ENCODE assay signal across 30 mouse cellular contexts in genomic region chr2:111422931-111423330, GRCm38 (mm10). TPM values are rescaled to one million over a fixed set of nuclear protein-coding genes. Genes with fewer than 3 reads are reported as not detected.
DNase-seq lines count a peak whose midpoint lies in the region; ATAC-seq and TF ChIP-seq lines count a peak whose summit lies in the region.
"Had no signal": no experiment of that assay in that cellular context is flagged by ENCODE, and none has a peak within 500 bp of the region (broad histone marks: within the 10 kb centered on the region; RNA-seq: fewer than 3 reads in every experiment).

Gene Olfr1286, minus strand, starts transcription at chr2:111423115.

- TF ChIP-seq CTCF in hindbrain, postnatal 0 days (IDR thresholded peaks at IDR 0.05; ENCODE audit: low read depth) = no peak
- no peak for TF ChIP-seq CTCF in midbrain, postnatal 0 days (IDR thresholded peaks at IDR 0.05)

- H3K27ac ChIP-seq in embryonic facial prominence, embryonic 14.5 days (replicated peaks; ENCODE audit: low read depth, low read length) = no peak within 1 kb of the TSS
- H3K27ac ChIP-seq in embryonic facial prominence, embryonic 10.5 days (replicated peaks) = no peak within 1 kb of the TSS
- H3K27ac ChIP-seq in hindbrain, postnatal 0 days = no peak within 1 kb of the TSS
- no peak within 1 kb of the TSS for H3K27ac ChIP-seq in hindbrain, embryonic 13.5 days
- no peak within 1 kb of the TSS for H3K27ac ChIP-seq in midbrain, postnatal 0 days (ENCODE audit: low read depth, low read length)
- no peak within 1 kb of the TSS for H3K27ac ChIP-seq in midbrain, embryonic 10.5 days (replicated peaks)
- H3K27ac ChIP-seq: embryonic facial prominence, embryonic 13.5 days; forebrain, embryonic 10.5 days; forebrain, embryonic 12.5 days had no signal

- WGBS in embryonic facial prominence, embryonic 14.5 days = 73% methylated on average over 1 of the region's 1 CpGs
- WGBS in embryonic facial prominence, embryonic 10.5 days = 75% methylated on average over 1 of the region's 1 CpGs
- WGBS in hindbrain, postnatal 0 days = 37% methylated on average over 1 of the region's 1 CpGs
- WGBS in hindbrain, embryonic 13.5 days = 57% methylated on average over 1 of the region's 1 CpGs
- WGBS in midbrain, postnatal 0 days = 44% methylated on average over 1 of the region's 1 CpGs
- WGBS in midbrain, embryonic 10.5 days = 84% methylated on average over 1 of the region's 1 CpGs

- H3K27me3 ChIP-seq in embryonic facial prominence, embryonic 14.5 days (replicated peaks; ENCODE audit: control insufficient read depth, insufficient read depth, low read length) = no peaks in the 10 kb centered on the region
- H3K27me3 ChIP-seq in embryonic facial prominence, embryonic 10.5 days (replicated peaks; ENCODE audit: low read depth, poor library complexity, severe bottlenecking) = no peaks in the 10 kb centered on the region
- H3K27me3 ChIP-seq in hindbrain, postnatal 0 days (ENCODE audit: insufficient read depth, low read length) = no peaks in the 10 kb centered on the region
- H3K27me3 ChIP-seq in hindbrain, embryonic 13.5 days = no peaks in the 10 kb centered on the region
- H3K27me3 ChIP-seq in midbrain, postnatal 0 days (ENCODE audit: insufficient read depth, low read length) = no peaks in the 10 kb centered on the region
- no peaks in the 10 kb centered on the region for H3K27me3 ChIP-seq in midbrain, embryonic 10.5 days (ENCODE audit: low read depth, poor library complexity, severe bottlenecking)
- H3K27me3 ChIP-seq: CH12.LX; embryonic facial prominence, embryonic 13.5 days; forebrain, embryonic 12.5 days; Patski had no signal

- no peak within 1 kb of the TSS for H3K4me2 ChIP-seq in embryonic facial prominence, embryonic 14.5 days (ENCODE audit: low read depth, low read length)
- H3K4me2 ChIP-seq in hindbrain, postnatal 0 days (ENCODE audit: low read depth, low read length) = no peak within 1 kb of the TSS
- H3K4me2 ChIP-seq in hindbrain, embryonic 13.5 days = no peak within 1 kb of the TSS
- H3K4me2 ChIP-seq in midbrain, postnatal 0 days (ENCODE audit: low read depth, low read length, poor library complexity, severe bottlenecking) = no peak within 1 kb of the TSS
- H3K4me2 ChIP-seq: embryonic facial prominence, embryonic 13.5 days; forebrain, embryonic 12.5 days had no signal

- no peak within 1 kb of the TSS for H3K9ac ChIP-seq in embryonic facial prominence, embryonic 14.5 days (ENCODE audit: low read depth, low read length)
- H3K9ac ChIP-seq in hindbrain, postnatal 0 days (replicated peaks; ENCODE audit: low read length) = no peak within 1 kb of the TSS
- no peak within 1 kb of the TSS for H3K9ac ChIP-seq in hindbrain, embryonic 13.5 days
- H3K9ac ChIP-seq in midbrain, postnatal 0 days (replicated peaks; ENCODE audit: low read length, poor library complexity, severe bottlenecking) = no peak within 1 kb of the TSS
- H3K9ac ChIP-seq: embryonic facial prominence, embryonic 13.5 days; forebrain, embryonic 12.5 days had no signal

- no peaks in the 10 kb centered on the region for H3K9me3 ChIP-seq in embryonic facial prominence, embryonic 14.5 days (ENCODE audit: control insufficient read depth, low read length)
- 0 out of 2 replicates have a peak, but pooled peaks cover 3% of the 10 kb centered on the region for H3K9me3 ChIP-seq in embryonic facial prominence, embryonic 10.5 days
- H3K9me3 ChIP-seq in hindbrain, postnatal 0 days (ENCODE audit: low read length) = no peaks in the 10 kb centered on the region
- H3K9me3 ChIP-seq in hindbrain, embryonic 13.5 days = no peaks in the 10 kb centered on the region
- no peaks in the 10 kb centered on the region for H3K9me3 ChIP-seq in midbrain, postnatal 0 days (ENCODE audit: low read length)
- no peaks in the 10 kb centered on the region for H3K9me3 ChIP-seq in midbrain, embryonic 10.5 days (replicated peaks)
- H3K9me3 ChIP-seq: embryonic facial prominence, embryonic 13.5 days; forebrain, embryonic 10.5 days; forebrain, embryonic 12.5 days; G1E had no signal

- DNase-seq in embryonic facial prominence, embryonic 14.5 days (ENCODE audit: low spot score) = peak; percentile 11
- DNase-seq in embryonic facial prominence, embryonic 10.5 days (ENCODE audit: low spot score) = no peak
- DNase-seq in hindbrain, postnatal 0 days (ENCODE audit: low spot score) = peak; percentile 57
- DNase-seq in midbrain, postnatal 0 days (ENCODE audit: low spot score) = peak; percentile 60
- no peak for DNase-seq in midbrain, embryonic 10.5 days (ENCODE audit: low spot score)
- DNase-seq in brain, adult 2 months (ENCODE audit: low read depth, low spot score) = peak; percentile 2
- DNase-seq: adrenal gland, adult 8-10 months; adrenal gland, postnatal 14 days; adrenal gland, postnatal 36 days; B cell, adult 2 months; cerebellum, adult 11-12 months; cerebellum, adult 2 months; cerebellum, adult 9-10 months; cerebellum, postnatal 10 days; cerebellum, postnatal 25 days had no signal

- ATAC-seq in embryonic facial prominence, embryonic 14.5 days (ENCODE audit: low read depth) = no peak
- ATAC-seq in hindbrain, postnatal 0 days = no peak
- ATAC-seq in hindbrain, embryonic 13.5 days (ENCODE audit: low FRiP score) = no peak
- no peak for ATAC-seq in midbrain, postnatal 0 days (ENCODE audit: low FRiP score)
- ATAC-seq in erythroid progenitor cell, adult 5-6 weeks (replicated peaks; ENCODE audit: low FRiP score, poor library complexity, severe bottlenecking) = no peak
- ATAC-seq: activated CD4-positive, CD25-positive, alpha-beta regulatory T cell, adult 4 months; CD4-positive, CD25-positive, alpha-beta regulatory T cell, adult 4 months; forebrain, embryonic 14.5 days; forebrain, embryonic 16.5 days; Patski had no signal

- H3K4me3 ChIP-seq in embryonic facial prominence, embryonic 14.5 days (ENCODE audit: low read depth, low read length) = no peak within 1 kb of the TSS
- no peak within 1 kb of the TSS for H3K4me3 ChIP-seq in embryonic facial prominence, embryonic 10.5 days
- H3K4me3 ChIP-seq in hindbrain, postnatal 0 days (ENCODE audit: low read length) = no peak within 1 kb of the TSS
- no peak within 1 kb of the TSS for H3K4me3 ChIP-seq in hindbrain, embryonic 13.5 days
- no peak within 1 kb of the TSS for H3K4me3 ChIP-seq in midbrain, postnatal 0 days (ENCODE audit: low read depth, low read length)
- no peak within 1 kb of the TSS for H3K4me3 ChIP-seq in midbrain, embryonic 10.5 days
- H3K4me3 ChIP-seq: embryonic facial prominence, embryonic 13.5 days; forebrain, embryonic 10.5 days; forebrain, embryonic 12.5 days had no signal

- no peaks in the 10 kb centered on the region for H3K4me1 ChIP-seq in embryonic facial prominence, embryonic 14.5 days (ENCODE audit: control insufficient read depth, insufficient read depth, low read length)
- no peaks in the 10 kb centered on the region for H3K4me1 ChIP-seq in embryonic facial prominence, embryonic 10.5 days
- no peaks in the 10 kb centered on the region for H3K4me1 ChIP-seq in hindbrain, postnatal 0 days (ENCODE audit: insufficient read depth, low read length)
- H3K4me1 ChIP-seq in hindbrain, embryonic 13.5 days (replicated peaks) = no peaks in the 10 kb centered on the region
- H3K4me1 ChIP-seq in midbrain, postnatal 0 days (ENCODE audit: insufficient read depth, low read length) = no peaks in the 10 kb centered on the region
- H3K4me1 ChIP-seq in midbrain, embryonic 10.5 days = no peaks in the 10 kb centered on the region
- H3K4me1 ChIP-seq: embryonic facial prominence, embryonic 13.5 days; forebrain, embryonic 10.5 days; forebrain, embryonic 12.5 days had no signal

- H3K36me3 ChIP-seq in embryonic facial prominence, embryonic 14.5 days (ENCODE audit: control insufficient read depth, insufficient read depth, low read length) = no peaks in the 10 kb centered on the region
- no peaks in the 10 kb centered on the region for H3K36me3 ChIP-seq in embryonic facial prominence, embryonic 10.5 days (replicated peaks)
- H3K36me3 ChIP-seq in hindbrain, postnatal 0 days (ENCODE audit: insufficient read depth, low read length) = no peaks in the 10 kb centered on the region
- H3K36me3 ChIP-seq in hindbrain, embryonic 13.5 days = no peaks in the 10 kb centered on the region
- no peaks in the 10 kb centered on the region for H3K36me3 ChIP-seq in midbrain, postnatal 0 days (ENCODE audit: insufficient read depth, low read length)
- H3K36me3 ChIP-seq in midbrain, embryonic 10.5 days = no peaks in the 10 kb centered on the region
- H3K36me3 ChIP-seq: embryonic facial prominence, embryonic 13.5 days; forebrain, embryonic 10.5 days; forebrain, embryonic 12.5 days; G1E had no signal

RNA-seq across cellular contexts. Expression of gene Olfr1286, which starts in this region (rescaled TPM):
- not detected in 2 replicates for polyA plus RNA-seq in embryonic facial prominence, embryonic 14.5 days (2014; fragmentation: Nextera tagmentation; extraction: Ambion mirVana)
- polyA plus RNA-seq in embryonic facial prominence, embryonic 10.5 days (2016; fragmentation: Nextera tagmentation; extraction: Ambion mirVana) = not detected in 2 replicates
- total RNA-seq in hindbrain, postnatal 0 days (2014; rRNA removed) = not detected in 2 replicates
- not detected in 2 replicates for polyA plus RNA-seq in hindbrain, postnatal 0 days (2015; fragmentation: Nextera tagmentation; extraction: Ambion mirVana)
- not detected in 2 replicates for polyA plus RNA-seq in hindbrain, embryonic 13.5 days (2015; fragmentation: Nextera tagmentation; extraction: Ambion mirVana)
- total RNA-seq in midbrain, postnatal 0 days (2014; rRNA removed) = not detected in 2 replicates
- not detected in 2 replicates for polyA plus RNA-seq in midbrain, postnatal 0 days (2015; fragmentation: Nextera tagmentation; extraction: Ambion mirVana)
- not detected in 2 replicates for polyA plus RNA-seq in midbrain, embryonic 10.5 days (2016; fragmentation: Nextera tagmentation; extraction: Ambion mirVana)
- not detected in 2 replicates for total RNA-seq in erythroid progenitor cell, adult 5-6 weeks (2015; ENCODE audit: low replicate concordance)
- total RNA-seq in erythroid progenitor cell, adult 5-6 weeks (2017; ENCODE audit: low replicate concordance) = not detected in 2 replicates
- total RNA-seq: adrenal gland, adult 18-20 months; adrenal gland, adult 8-10 months; adrenal gland, postnatal 14 days; adrenal gland, postnatal 36 days; CH12.LX had no signal
- polyA plus RNA-seq: activated CD4-positive, CD25-positive, alpha-beta regulatory T cell, adult 4 months; CD4-positive, CD25-positive, alpha-beta regulatory T cell, adult 4 months; cerebellum, adult 2 months; cortical plate, adult 2 months; embryonic facial prominence, embryonic 11.5 days; embryonic facial prominence, embryonic 13.5 days; forebrain, embryonic 10.5 days; forebrain, embryonic 12.5 days; forebrain, embryonic 14.5 days; forebrain, embryonic 16.5 days; G1E; Patski had no signal

Comparison
In these comparisons a context has a peak if more than half of its experiments do, and no peak if none do; other contexts are left out.
1. Peak in DNase-seq in embryonic facial prominence, embryonic 14.5 days; RNA of the gene not detected or under 1 TPM.
2. Peak in DNase-seq in hindbrain, postnatal 0 days; RNA of the gene not detected or under 1 TPM.
3. Peak in DNase-seq in midbrain, postnatal 0 days; RNA of the gene not detected or under 1 TPM.